Mouse (Mus musculus): ENCODE measurements around the gene Ksr2.

DNA sequence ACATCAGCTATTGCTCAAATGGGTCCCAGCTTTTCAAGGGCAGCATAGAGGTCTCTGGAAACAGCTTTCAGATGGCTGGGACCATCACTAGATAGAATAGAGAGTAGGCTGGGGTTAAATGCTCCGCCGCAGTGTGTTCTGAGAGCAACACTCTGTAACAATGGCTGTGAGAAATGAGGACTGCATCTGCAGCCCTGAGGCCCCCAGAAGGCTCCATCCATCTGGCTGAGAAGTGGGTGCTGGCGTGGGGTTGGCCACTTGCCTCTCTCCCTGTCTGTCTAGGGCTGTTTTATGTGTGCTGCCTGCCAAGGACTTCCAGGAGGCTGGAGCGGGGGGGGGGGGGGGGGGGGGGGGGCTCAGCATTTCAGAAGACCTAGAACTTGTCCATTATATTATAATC is 253.5 kb downstream of the Ksr2 start:
- TF ChIP-seq CTCF (conservative IDR thresholded peaks at IDR 0.05; ENCODE audit: low read length) (no peak), POU5F1 (IDR thresholded peaks at IDR 0.05; ENCODE audit: borderline replicate concordance, low read length) (no peak)
